Comparison of ENCODE assay signal across 30 mouse cellular contexts in the genomic region with DNA sequence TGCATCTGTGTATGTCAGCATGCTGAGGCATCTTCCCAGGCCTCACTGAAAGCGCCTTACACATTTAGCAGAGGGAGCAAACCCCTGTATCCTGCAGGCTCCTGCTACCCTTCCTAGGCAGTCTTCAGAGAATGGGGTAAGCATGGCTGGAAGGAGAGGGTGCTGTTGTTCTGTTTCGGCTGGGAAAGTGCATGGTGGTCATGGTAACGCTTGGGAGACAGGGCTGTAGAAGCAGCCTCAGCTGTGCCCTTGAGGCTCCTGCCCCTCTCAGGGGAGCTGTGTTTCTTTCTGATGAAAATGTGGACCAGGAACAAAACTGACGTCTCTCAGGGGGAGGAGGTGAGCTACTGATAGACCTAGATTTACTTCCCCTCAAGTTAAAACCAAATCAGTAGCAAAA. TPM values are rescaled to one million over a fixed set of nuclear protein-coding genes. Genes with fewer than 3 reads are reported as not detected.
DNase-seq lines count a peak whose midpoint lies in the region; ATAC-seq and TF ChIP-seq lines count a peak whose summit lies in the region.
"Had no signal": no experiment of that assay in that cellular context is flagged by ENCODE, and none has a peak within 500 bp of the region (broad histone marks: within the 10 kb centered on the region; RNA-seq: fewer than 3 reads in every experiment).

No protein-coding gene starts in this region.

- H3K36me3 ChIP-seq in forebrain, embryonic 12.5 days (replicated peaks): no peaks in the 10 kb centered on the region
- H3K36me3 ChIP-seq in forebrain, embryonic 10.5 days (replicated peaks): no peaks in the 10 kb centered on the region
- H3K36me3 ChIP-seq in heart, embryonic 13.5 days: no peaks in the 10 kb centered on the region
- H3K36me3 ChIP-seq in midbrain, embryonic 15.5 days (replicated peaks): no peaks in the 10 kb centered on the region
- no peaks in the 10 kb centered on the region for H3K36me3 ChIP-seq in midbrain, embryonic 13.5 days
- H3K36me3 ChIP-seq in forebrain, embryonic 15.5 days: no peaks in the 10 kb centered on the region
- H3K36me3 ChIP-seq in lung, postnatal 0 days (ENCODE audit: insufficient read depth, low read length): no peaks in the 10 kb centered on the region
- H3K36me3 ChIP-seq: limb, embryonic 15.5 days had no signal

- H3K27me3 ChIP-seq in forebrain, embryonic 12.5 days: no peaks in the 10 kb centered on the region
- no peaks in the 10 kb centered on the region for H3K27me3 ChIP-seq in forebrain, embryonic 10.5 days (ENCODE audit: poor library complexity, severe bottlenecking)
- no peaks in the 10 kb centered on the region for H3K27me3 ChIP-seq in heart, embryonic 13.5 days (replicated peaks)
- H3K27me3 ChIP-seq in midbrain, embryonic 15.5 days (replicated peaks): no peaks in the 10 kb centered on the region
- no peaks in the 10 kb centered on the region for H3K27me3 ChIP-seq in midbrain, embryonic 13.5 days
- no peaks in the 10 kb centered on the region for H3K27me3 ChIP-seq in forebrain, embryonic 15.5 days
- no peaks in the 10 kb centered on the region for H3K27me3 ChIP-seq in lung, postnatal 0 days (replicated peaks; ENCODE audit: insufficient read depth, low read length)
- H3K27me3 ChIP-seq: limb, embryonic 15.5 days had no signal

- no peak overlapping the region for H3K4me3 ChIP-seq in forebrain, embryonic 12.5 days (replicated peaks)
- no peak overlapping the region for H3K4me3 ChIP-seq in forebrain, embryonic 10.5 days
- H3K4me3 ChIP-seq in heart, embryonic 13.5 days: no peak overlapping the region
- no peak overlapping the region for H3K4me3 ChIP-seq in midbrain, embryonic 15.5 days
- H3K4me3 ChIP-seq in midbrain, embryonic 13.5 days (replicated peaks): no peak overlapping the region
- H3K4me3 ChIP-seq in forebrain, embryonic 15.5 days: no peak overlapping the region
- no peak overlapping the region for H3K4me3 ChIP-seq in lung, postnatal 0 days (ENCODE audit: low read depth, low read length)
- H3K4me3 ChIP-seq: left cerebral cortex, adult 2 months; limb, embryonic 15.5 days; megakaryocyte, embryonic 14.5 days had no signal

- TF ChIP-seq EP300 in lung, postnatal 0 days (IDR thresholded peaks at IDR 0.05): no peak

- no peak overlapping the region for H3K27ac ChIP-seq in forebrain, embryonic 12.5 days
- H3K27ac ChIP-seq in forebrain, embryonic 10.5 days: no peak overlapping the region
- no peak overlapping the region for H3K27ac ChIP-seq in heart, embryonic 13.5 days (replicated peaks)
- no peak overlapping the region for H3K27ac ChIP-seq in midbrain, embryonic 15.5 days
- H3K27ac ChIP-seq in midbrain, embryonic 13.5 days: no peak overlapping the region
- no peak overlapping the region for H3K27ac ChIP-seq in forebrain, embryonic 15.5 days (replicated peaks)
- no peak overlapping the region for H3K27ac ChIP-seq in lung, postnatal 0 days (ENCODE audit: low read length)
- H3K27ac ChIP-seq: left cerebral cortex, adult 2 months; limb, embryonic 15.5 days; liver, embryonic 14.5 days had no signal

- H3K4me2 ChIP-seq in forebrain, embryonic 12.5 days: no peak overlapping the region
- H3K4me2 ChIP-seq in heart, embryonic 13.5 days: no peak overlapping the region
- no peak overlapping the region for H3K4me2 ChIP-seq in midbrain, embryonic 15.5 days
- H3K4me2 ChIP-seq in midbrain, embryonic 13.5 days (replicated peaks): no peak overlapping the region
- no peak overlapping the region for H3K4me2 ChIP-seq in forebrain, embryonic 15.5 days (replicated peaks)
- no peak overlapping the region for H3K4me2 ChIP-seq in lung, postnatal 0 days (replicated peaks; ENCODE audit: low read depth, low read length)
- H3K4me2 ChIP-seq: limb, embryonic 15.5 days; lung, embryonic 14.5 days had no signal

- no peaks in the 10 kb centered on the region for H3K9me3 ChIP-seq in forebrain, embryonic 12.5 days
- H3K9me3 ChIP-seq in forebrain, embryonic 10.5 days: peaks cover 4% of the 10 kb centered on the region; the same call in 1 of the 2 replicates
- H3K9me3 ChIP-seq in heart, embryonic 13.5 days: peaks cover 5% of the 10 kb centered on the region
- no peaks in the 10 kb centered on the region for H3K9me3 ChIP-seq in midbrain, embryonic 15.5 days
- H3K9me3 ChIP-seq in midbrain, embryonic 13.5 days: 0 out of 2 replicates have a peak, but pooled peaks cover 5% of the 10 kb centered on the region
- H3K9me3 ChIP-seq in forebrain, embryonic 15.5 days: no peaks in the 10 kb centered on the region
- H3K9me3 ChIP-seq in lung, postnatal 0 days (ENCODE audit: low read length): no peaks in the 10 kb centered on the region
- H3K9me3 ChIP-seq: limb, embryonic 15.5 days had no signal

- H3K9ac ChIP-seq in forebrain, embryonic 12.5 days: 0 out of 2 replicates have a peak overlapping the region, but pooled peaks have one; percentile 12
- H3K9ac ChIP-seq in heart, embryonic 13.5 days: peak overlapping the region; percentile 37; the same call in 1 of the 2 replicates
- no peak overlapping the region for H3K9ac ChIP-seq in midbrain, embryonic 15.5 days
- H3K9ac ChIP-seq in midbrain, embryonic 13.5 days (replicated peaks): no peak overlapping the region
- H3K9ac ChIP-seq in forebrain, embryonic 15.5 days (replicated peaks): no peak overlapping the region
- H3K9ac ChIP-seq in lung, postnatal 0 days (replicated peaks; ENCODE audit: low read depth): no peak overlapping the region
- H3K9ac ChIP-seq: limb, embryonic 15.5 days; liver, embryonic 14.5 days; lung, embryonic 14.5 days had no signal

- H3K4me1 ChIP-seq in forebrain, embryonic 12.5 days: peaks cover 7% of the 10 kb centered on the region; the same call in 1 of the 2 replicates
- 0 out of 2 replicates have a peak, but pooled peaks cover 5% of the 10 kb centered on the region for H3K4me1 ChIP-seq in forebrain, embryonic 10.5 days
- peaks cover 55% of the 10 kb centered on the region for H3K4me1 ChIP-seq in heart, embryonic 13.5 days
- peaks cover 3% of the 10 kb centered on the region; the same call in 1 of the 2 replicates for H3K4me1 ChIP-seq in midbrain, embryonic 15.5 days
- H3K4me1 ChIP-seq in midbrain, embryonic 13.5 days (replicated peaks): peaks cover 7% of the 10 kb centered on the region
- H3K4me1 ChIP-seq in forebrain, embryonic 15.5 days: no peaks in the 10 kb centered on the region
- no peaks in the 10 kb centered on the region for H3K4me1 ChIP-seq in lung, postnatal 0 days (ENCODE audit: insufficient read depth, low read depth, low read length)
- H3K4me1 ChIP-seq: limb, embryonic 15.5 days; megakaryocyte, embryonic 14.5 days had no signal

- 45% methylated on average over 4 of the region's 4 CpGs for WGBS in forebrain, embryonic 12.5 days
- WGBS in forebrain, embryonic 10.5 days: 64% methylated on average over 4 of the region's 4 CpGs
- WGBS in heart, embryonic 13.5 days: 51% methylated on average over 4 of the region's 4 CpGs
- 37% methylated on average over 4 of the region's 4 CpGs for WGBS in midbrain, embryonic 15.5 days
- WGBS in midbrain, embryonic 13.5 days: 43% methylated on average over 4 of the region's 4 CpGs
- WGBS in forebrain, embryonic 15.5 days: 36% methylated on average over 4 of the region's 4 CpGs
- WGBS in lung, postnatal 0 days: 58% methylated on average over 4 of the region's 4 CpGs

- DNase-seq in forebrain, embryonic 10.5 days (ENCODE audit: extremely low spot score, low spot score): no peak
- no peak for DNase-seq in heart, adult 8-10 months (ENCODE audit: low spot score)
- no peak for DNase-seq in lung, postnatal 0 days (ENCODE audit: low spot score)
- DNase-seq: adrenal gland, postnatal 25 days; cerebellum, adult 11-12 months; cerebellum, postnatal 10 days; gastrocnemius, postnatal 25 days; heart, postnatal 36 days; kidney, adult 8-10 months; kidney, postnatal 10 days; left cerebral cortex, postnatal 4 days; lung, embryonic 14.5 days; lung, postnatal 36 days; thymus, adult 18-20 months; thymus, postnatal 36 days had no signal

- ATAC-seq in forebrain, embryonic 12.5 days (ENCODE audit: low FRiP score): no peak
- no peak for ATAC-seq in heart, embryonic 13.5 days (ENCODE audit: extremely low read depth, insufficient number of reproducible peaks, low FRiP score, low TSS enrichment)
- ATAC-seq in midbrain, embryonic 15.5 days (replicated peaks): peak; percentile 71
- ATAC-seq in midbrain, embryonic 13.5 days: no peak
- 0 out of 2 replicates have a peak, but pooled peaks have one; percentile 41 for ATAC-seq in forebrain, embryonic 15.5 days (replicated peaks)
- ATAC-seq in lung, postnatal 0 days: no peak

- no peak for TF ChIP-seq CTCF in lung, postnatal 0 days (IDR thresholded peaks at IDR 0.05)

RNA-seq across cellular contexts. Expression of a gene that starts 34.7 kb away (rescaled TPM):
- polyA plus RNA-seq in forebrain, embryonic 12.5 days (2016; fragmentation: Nextera tagmentation; extraction: Ambion mirVana): 0.15 and 0.29 TPM in 2 replicates
- not detected in 2 replicates for polyA plus RNA-seq in forebrain, embryonic 10.5 days (2016; fragmentation: Nextera tagmentation; extraction: Ambion mirVana)
- 2.3 and 3.0 TPM in 2 replicates for polyA plus RNA-seq in heart, embryonic 13.5 days (2015; fragmentation: Nextera tagmentation; extraction: Ambion mirVana)
- total RNA-seq in heart, adult 8-10 months (2022): 1 to 10 TPM; 5.4 to 6.7 (median 5.6) TPM
- 0.48 and 0.68 TPM in 2 replicates for polyA plus RNA-seq in midbrain, embryonic 15.5 days (2015; fragmentation: Nextera tagmentation; extraction: Ambion mirVana)
- polyA plus RNA-seq in midbrain, embryonic 13.5 days (2015; fragmentation: Nextera tagmentation; extraction: Ambion mirVana): 0.27 and 0.49 TPM in 2 replicates
- polyA plus RNA-seq in forebrain, embryonic 15.5 days (2015; fragmentation: Nextera tagmentation; extraction: Ambion mirVana): 0.36 and 0.79 TPM in 2 replicates
- polyA plus RNA-seq in lung, postnatal 0 days (2015; fragmentation: Nextera tagmentation; extraction: Ambion mirVana): 6.3 and 9.1 TPM in 2 replicates
- total RNA-seq: neutrophil, adult 5-6 weeks had no signal
- polyA plus RNA-seq: embryonic facial prominence, embryonic 11.5 days had no signal

RNA-seq across cellular contexts. Expression of a gene that starts 45.0 kb away (rescaled TPM):
- not detected in 2 replicates for polyA plus RNA-seq in forebrain, embryonic 12.5 days (2016; fragmentation: Nextera tagmentation; extraction: Ambion mirVana)
- not detected in 2 replicates for polyA plus RNA-seq in forebrain, embryonic 10.5 days (2016; fragmentation: Nextera tagmentation; extraction: Ambion mirVana)
- polyA plus RNA-seq in heart, embryonic 13.5 days (2015; fragmentation: Nextera tagmentation; extraction: Ambion mirVana): not detected in 2 replicates
- total RNA-seq in heart, adult 8-10 months (2022): 1 to 10 TPM in 1 of 4 experiments, under 1 TPM in 3; 0.34 to 1.2 (median 0.61) TPM
- polyA plus RNA-seq in midbrain, embryonic 15.5 days (2015; fragmentation: Nextera tagmentation; extraction: Ambion mirVana): not detected in 2 replicates
- not detected in 2 replicates for polyA plus RNA-seq in midbrain, embryonic 13.5 days (2015; fragmentation: Nextera tagmentation; extraction: Ambion mirVana)
- polyA plus RNA-seq in forebrain, embryonic 15.5 days (2015; fragmentation: Nextera tagmentation; extraction: Ambion mirVana): not detected in 2 replicates
- polyA plus RNA-seq in lung, postnatal 0 days (2015; fragmentation: Nextera tagmentation; extraction: Ambion mirVana): not detected in 2 replicates
- total RNA-seq: adrenal gland, postnatal 25 days; neutrophil, adult 5-6 weeks had no signal
- polyA plus RNA-seq: embryonic facial prominence, embryonic 11.5 days; heart, embryonic 14.5 days; intestine, embryonic 14.5 days; limb, embryonic 15.5 days; lung, embryonic 14.5 days; small intestine, adult 2 months; stomach, embryonic 16.5 days had no signal

Comparison
In these comparisons a context has a peak if more than half of its experiments do, and no peak if none do; other contexts are left out.
1. ATAC-seq: peak in midbrain, embryonic 15.5 days (single experiment) and forebrain, embryonic 15.5 days (single experiment); none in forebrain, embryonic 12.5 days (single experiment), heart, embryonic 13.5 days (single experiment), midbrain, embryonic 13.5 days (single experiment) and lung, postnatal 0 days (single experiment).
2. H3K9ac ChIP-seq: peak in forebrain, embryonic 12.5 days (single experiment) and heart, embryonic 13.5 days (single experiment); none in midbrain, embryonic 15.5 days (single experiment), midbrain, embryonic 13.5 days (single experiment), forebrain, embryonic 15.5 days (single experiment) and lung, postnatal 0 days (single experiment).